Mouse (Mus musculus): ENCODE results near the gene Cfap44.

Cfap44 gene

GRCm38 (mm10) chr16:44394577-44395243 lies at the start of gene Cfap44:
Gene Cfap44, plus strand, starts transcription at chr16:44394796.
- DNase-seq, result peak; percentile 84 to 90

- DNase-seq, result peak; percentile 98 to 99
Measured at GRCm38 (mm10) chr16:44347071-44347901, 47.3 kb upstream of the Cfap44 start, which contains the start of gene Spice1. Gene Spice1, plus strand, starts transcription at chr16:44347121.

- DNase-seq, result no peak
Measured at GRCm38 (mm10) chr16:44349801-44350397, 44.7 kb upstream of the Cfap44 start.

GRCm38 (mm10) chr16:44356291-44356690 lies 38.3 kb upstream of the Cfap44 start:
- DNase-seq, result no peak

GRCm38 (mm10) chr16:44357571-44358268 lies 36.9 kb upstream of the Cfap44 start:
- DNase-seq, result peak; percentile 15 to 51

DNA sequence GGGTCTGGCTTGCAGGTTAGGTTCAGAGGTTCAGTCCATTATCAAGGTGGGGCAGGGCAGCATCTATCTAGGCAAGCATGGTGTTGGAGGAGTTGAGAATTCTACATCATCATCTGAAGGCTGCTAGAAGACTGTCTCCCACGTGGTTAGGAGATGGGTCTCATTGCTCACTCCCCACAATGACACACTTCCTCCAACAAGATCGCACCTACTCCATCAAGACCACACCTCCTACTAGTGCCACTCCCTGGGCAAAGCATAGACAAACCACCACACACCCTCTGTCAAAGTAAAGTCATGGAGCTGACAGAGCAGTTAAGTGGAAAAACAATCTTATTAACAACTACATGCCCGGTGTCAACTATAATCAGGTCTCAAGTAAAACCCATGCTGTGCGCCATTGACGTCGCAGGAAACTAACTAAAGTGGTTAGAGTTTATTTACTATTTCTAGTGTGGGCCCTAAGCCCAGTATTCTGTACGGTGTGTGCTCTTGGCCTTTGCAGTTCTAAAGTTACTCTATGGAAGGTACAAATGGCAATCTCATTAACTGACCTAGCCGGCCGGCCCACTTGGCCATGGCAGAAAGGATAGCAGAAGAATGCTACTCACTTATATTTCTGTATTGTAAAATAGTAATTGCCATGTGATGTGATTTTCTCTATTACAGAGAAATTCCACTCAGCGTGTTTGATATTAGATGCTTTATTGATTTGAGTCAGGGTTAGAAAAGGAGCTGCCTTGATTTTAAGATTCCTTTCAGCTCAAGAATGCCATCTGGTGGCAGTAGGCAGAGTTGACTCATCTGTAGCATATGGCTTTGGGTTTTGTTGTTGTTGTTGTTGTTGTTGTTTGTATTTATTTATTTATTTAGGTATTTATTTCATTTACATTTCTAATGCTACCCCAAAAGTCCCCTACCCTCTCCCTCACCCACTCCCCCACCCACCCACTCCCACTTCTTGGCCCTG lies 32.4 kb upstream of the Cfap44 start:
- peak; percentile 35 to 43 for DNase-seq

- no peak for DNase-seq
Measured at GRCm38 (mm10) chr16:44365522-44365921, 29.1 kb upstream of the Cfap44 start.

DNA sequence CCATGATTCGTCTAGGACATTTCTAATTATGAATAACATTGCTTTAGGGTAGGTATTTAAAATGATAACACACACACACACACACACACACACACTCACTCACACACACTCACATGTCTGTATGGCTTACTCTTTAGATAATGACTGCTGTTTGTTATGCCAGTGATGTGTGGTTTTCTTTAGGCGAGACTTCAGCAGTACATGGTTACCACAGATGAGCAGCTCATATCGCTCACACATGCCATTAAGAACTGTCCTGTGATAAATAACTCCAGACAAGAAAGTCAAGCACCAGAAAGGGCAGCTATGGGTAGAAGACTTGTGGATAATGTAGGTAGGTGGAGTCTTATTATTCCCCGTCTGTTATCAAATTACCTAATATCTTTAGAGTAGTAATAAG lies 19.1 kb upstream of the Cfap44 start:
- no peak for DNase-seq

DNA sequence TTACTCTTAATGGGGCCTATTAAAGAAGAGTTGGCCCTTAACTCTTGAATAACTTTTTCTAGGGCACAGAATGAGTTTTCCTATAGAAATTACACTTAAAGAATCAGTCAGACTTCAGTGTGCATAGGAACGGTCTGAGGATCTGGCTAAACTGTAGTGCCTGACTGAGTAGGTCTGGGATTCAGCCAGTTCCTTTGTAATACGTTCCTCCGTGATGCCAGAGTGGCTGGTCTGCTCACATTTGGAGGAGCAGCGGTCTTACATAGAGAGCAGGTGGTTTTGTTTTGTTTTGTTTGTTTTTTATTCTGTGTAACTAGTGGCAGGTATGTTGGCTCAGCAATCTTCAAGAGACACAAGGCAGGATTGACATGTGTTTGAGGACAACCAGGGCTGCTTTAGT lies 14.6 kb upstream of the Cfap44 start:
- DNase-seq, result no peak

GRCm38 (mm10) chr16:44381578-44381977 lies 13.0 kb upstream of the Cfap44 start:
- peak in 1 of 2 experiments; percentile 20 for DNase-seq

DNA sequence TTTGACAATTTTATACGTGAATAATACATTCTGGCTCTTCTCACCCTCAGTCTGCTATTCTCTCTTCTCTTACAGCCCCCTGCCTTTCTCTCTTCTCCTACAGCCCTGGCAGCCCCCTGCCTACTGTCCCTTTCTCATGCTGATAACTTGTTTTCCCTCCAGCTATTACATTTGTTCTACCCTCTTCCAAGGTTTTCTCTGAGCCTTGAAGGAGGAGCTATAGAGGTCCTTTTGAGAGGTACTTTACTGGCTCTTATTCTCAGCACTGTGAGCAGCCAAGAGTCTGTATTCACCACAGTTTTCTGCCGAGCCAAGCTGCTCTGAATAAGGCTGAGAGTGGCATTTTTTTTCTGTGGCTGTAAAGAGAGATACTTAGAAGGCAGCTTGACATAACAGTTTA lies 11.0 kb upstream of the Cfap44 start:
- no peak for DNase-seq

GRCm38 (mm10) chr16:44384251-44384650 lies 10.3 kb upstream of the Cfap44 start:
- DNase-seq, result no peak

- DNase-seq, result peak; percentile 68 to 78
Measured at GRCm38 (mm10) chr16:44391877-44392548, 2.6 kb upstream of the Cfap44 start.

DNA sequence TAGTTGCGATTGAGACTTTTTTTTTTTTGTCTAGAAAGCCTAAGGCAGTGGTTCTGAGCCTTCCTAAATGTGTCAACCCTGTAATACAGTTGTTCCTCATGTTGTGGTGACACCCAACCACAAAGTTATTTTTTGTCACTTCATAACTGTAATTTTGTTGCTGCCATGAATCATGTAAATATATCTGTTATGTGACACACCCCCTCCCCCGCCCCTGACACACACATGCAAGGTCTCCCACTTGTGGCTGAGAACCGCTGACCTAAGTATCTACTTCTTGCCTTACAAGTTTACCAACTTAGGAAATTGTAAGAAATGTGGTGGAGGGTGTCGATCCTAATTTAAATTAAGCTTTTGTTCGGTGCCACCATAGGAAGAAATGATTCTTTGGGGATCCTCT lies 10.3 kb downstream of the Cfap44 start:
- DNase-seq, result no peak

- DNase-seq, result no peak
Measured at GRCm38 (mm10) chr16:44407211-44407610, 12.6 kb downstream of the Cfap44 start.

DNA sequence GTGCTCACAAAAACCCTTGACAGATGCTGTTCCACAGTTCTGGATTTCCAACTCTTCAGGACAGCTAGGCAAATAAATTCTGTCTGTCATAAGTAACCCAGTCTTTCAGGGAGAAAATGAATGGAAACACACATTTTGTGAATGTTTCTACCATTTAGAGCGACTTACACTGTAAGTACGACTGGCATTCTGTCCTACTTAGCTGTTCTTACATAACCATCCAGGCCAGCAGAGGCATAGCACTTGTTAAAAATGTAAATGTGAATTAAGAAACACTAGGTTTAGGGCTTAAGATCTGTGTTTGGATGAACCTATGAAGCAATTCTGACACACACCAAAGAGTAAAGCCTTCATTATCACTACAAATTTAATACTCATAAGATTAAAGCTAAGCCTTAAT lies 13.7 kb downstream of the Cfap44 start:
- no peak for DNase-seq

- DNase-seq, result no peak
Measured at GRCm38 (mm10) chr16:44410176-44410575, 15.6 kb downstream of the Cfap44 start.

DNA sequence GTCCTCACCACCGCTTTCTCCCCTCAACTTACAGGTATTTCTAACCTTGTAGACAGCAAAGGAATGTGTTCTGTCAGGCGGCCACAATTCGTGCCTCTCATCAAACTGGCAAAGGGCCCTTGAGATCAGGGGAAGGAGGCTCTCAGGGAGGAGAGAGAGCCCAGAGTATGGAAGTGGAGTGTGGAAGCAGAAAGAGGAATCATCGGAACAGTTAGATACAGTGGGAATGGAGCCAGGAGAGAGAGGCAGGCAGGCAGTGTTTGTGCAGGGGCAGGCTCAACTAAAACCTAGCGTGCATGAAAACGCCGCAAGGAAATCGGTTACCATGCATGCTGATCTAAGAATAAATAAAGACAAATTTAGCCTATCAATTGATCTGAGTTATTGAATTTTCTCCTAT lies 23.0 kb downstream of the Cfap44 start:
- DNase-seq, result no peak

DNA sequence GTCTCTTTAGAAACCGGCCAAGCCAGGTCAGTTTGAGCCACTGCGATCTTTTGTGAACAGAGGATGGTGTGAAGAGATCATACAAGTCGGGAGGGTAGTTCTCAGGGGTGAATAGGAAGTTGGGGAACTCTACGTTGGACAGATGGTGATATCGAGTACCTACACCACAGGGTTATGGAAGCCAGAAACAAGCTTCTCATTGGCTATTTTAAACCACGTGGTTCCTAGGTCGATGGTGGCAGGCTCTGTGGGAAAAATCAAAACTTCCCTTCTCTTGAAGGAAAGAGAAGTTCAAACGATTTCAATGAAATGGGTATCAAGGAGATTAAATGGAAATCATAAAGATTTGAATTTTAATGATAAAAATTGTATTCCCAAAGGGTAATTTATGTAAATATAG lies 27.1 kb downstream of the Cfap44 start:
- DNase-seq, result no peak

GRCm38 (mm10) chr16:44423499-44423898 lies 28.9 kb downstream of the Cfap44 start:
- peak; percentile 9 to 17 for DNase-seq

DNA sequence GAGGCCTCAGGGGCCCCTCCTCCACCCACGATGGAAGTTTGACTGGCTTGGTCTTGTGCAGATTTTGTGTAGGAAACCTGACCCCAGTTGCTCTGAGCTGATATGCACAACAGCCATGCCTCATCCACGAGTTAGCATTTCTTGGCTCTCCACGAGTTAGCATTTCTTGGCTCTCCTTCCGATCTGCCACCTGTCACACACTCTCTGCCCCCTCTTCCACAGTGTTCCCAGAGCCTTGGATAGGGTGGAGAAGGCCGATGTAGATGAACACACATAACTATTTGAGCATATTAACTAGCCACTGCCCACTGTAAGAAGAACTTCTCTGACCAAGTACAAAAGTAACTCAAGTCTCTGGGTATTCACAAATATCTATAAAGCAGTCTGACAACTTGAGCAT lies 33.9 kb downstream of the Cfap44 start:
- DNase-seq, result no peak
